ENCODE assay signal across 26 mouse cellular contexts in genomic region chr3:107221608-107222007, GRCm38 (mm10). TPM values are rescaled to one million over a fixed set of nuclear protein-coding genes. Genes with fewer than 3 reads are reported as not detected.
DNase-seq lines count a peak whose midpoint lies in the region; ATAC-seq lines count a peak whose summit lies in the region.
"Had no signal": no experiment of that assay in that cellular context is flagged by ENCODE, and none has a peak within 500 bp of the region (broad histone marks: within the 10 kb centered on the region; RNA-seq: fewer than 3 reads in every experiment).

Gene Cym (minus strand): TSS chr3:107221732.

- H3K4me2 ChIP-seq in midbrain, embryonic 11.5 days, result no peak within 1 kb of the TSS
- no peak within 1 kb of the TSS for H3K4me2 ChIP-seq in midbrain, embryonic 13.5 days (replicated peaks)
- H3K4me2 ChIP-seq in stomach, embryonic 14.5 days (replicated peaks; ENCODE audit: low read depth, low read length), result peak within 1 kb of the TSS; percentile 12; the same call in 1 of the 2 replicates
- H3K4me2 ChIP-seq: forebrain, embryonic 13.5 days; hindbrain, embryonic 13.5 days had no signal

- H3K27me3 ChIP-seq in midbrain, embryonic 11.5 days (ENCODE audit: control insufficient read depth, insufficient read depth, low read length), result no peaks in the 10 kb centered on the region
- H3K27me3 ChIP-seq in midbrain, embryonic 13.5 days, result no peaks in the 10 kb centered on the region
- no peaks in the 10 kb centered on the region for H3K27me3 ChIP-seq in stomach, embryonic 14.5 days (ENCODE audit: control insufficient read depth, insufficient read depth, low read length)
- H3K27me3 ChIP-seq: forebrain, embryonic 13.5 days; hindbrain, embryonic 13.5 days had no signal

- intact Hi-C loops in heart, postnatal 25 days (cut with DNase I), result no loop called here

- 84% methylated on average over 10 of the region's 10 CpGs for WGBS in midbrain, embryonic 11.5 days
- WGBS in midbrain, embryonic 13.5 days, result 93% methylated on average over 10 of the region's 10 CpGs
- WGBS in stomach, embryonic 14.5 days, result 69% methylated on average over 10 of the region's 10 CpGs

- no peak within 1 kb of the TSS for H3K9ac ChIP-seq in midbrain, embryonic 11.5 days (ENCODE audit: low read length)
- H3K9ac ChIP-seq in midbrain, embryonic 13.5 days (replicated peaks), result no peak within 1 kb of the TSS
- no peak within 1 kb of the TSS for H3K9ac ChIP-seq in stomach, embryonic 14.5 days (replicated peaks; ENCODE audit: low read depth, low read length)
- H3K9ac ChIP-seq: forebrain, embryonic 13.5 days; forebrain, postnatal 0 days; hindbrain, embryonic 13.5 days had no signal

- no peak for ATAC-seq in midbrain, embryonic 11.5 days (ENCODE audit: low FRiP score)
- no peak for ATAC-seq in midbrain, embryonic 13.5 days
- ATAC-seq in stomach, embryonic 14.5 days (ENCODE audit: insufficient number of reproducible peaks, insufficient read depth, low FRiP score, low read depth), result peak; percentile 83
- ATAC-seq: CD4-positive, CD25-positive, alpha-beta regulatory T cell, adult 4 months; forebrain, embryonic 13.5 days; forebrain, postnatal 0 days had no signal

- no peaks in the 10 kb centered on the region for H3K9me3 ChIP-seq in midbrain, embryonic 11.5 days (ENCODE audit: control insufficient read depth, low read length)
- H3K9me3 ChIP-seq in midbrain, embryonic 13.5 days, result no peaks in the 10 kb centered on the region
- H3K9me3 ChIP-seq in stomach, embryonic 14.5 days (ENCODE audit: control insufficient read depth, low read depth, low read length), result peaks cover 3% of the 10 kb centered on the region; the same call in 1 of the 2 replicates
- H3K9me3 ChIP-seq: embryonic facial prominence, embryonic 10.5 days; forebrain, embryonic 13.5 days; heart, embryonic 10.5 days; hindbrain, embryonic 13.5 days had no signal

- DNase-seq in heart, adult 11 months, result peak; percentile 87
- no peak for DNase-seq in heart, postnatal 25 days (ENCODE audit: low spot score)
- DNase-seq in midbrain, embryonic 11.5 days (ENCODE audit: low spot score, missing footprints), result peak; percentile 60
- DNase-seq in urinary bladder, postnatal 14 days (ENCODE audit: low spot score), result no peak
- no peak for DNase-seq in MN1 (ENCODE audit: low spot score)
- no peak for DNase-seq in adrenal gland, postnatal 25 days
- DNase-seq: adrenal gland, postnatal 10 days; B cell, adult 2 months; cerebellum, adult 18-20 months; cerebellum, adult 9-11 months; cerebellum, postnatal 36 days; forebrain, postnatal 0 days; gastrocnemius, postnatal 25 days; heart, postnatal 10 days had no signal

- H3K4me1 ChIP-seq in midbrain, embryonic 11.5 days (ENCODE audit: control insufficient read depth, insufficient read depth, low read length), result no peaks in the 10 kb centered on the region; the same call in 1 of the 2 replicates
- H3K4me1 ChIP-seq in midbrain, embryonic 13.5 days (replicated peaks), result no peaks in the 10 kb centered on the region; the same call in 1 of the 2 replicates
- no peaks in the 10 kb centered on the region for H3K4me1 ChIP-seq in stomach, embryonic 14.5 days (ENCODE audit: control insufficient read depth, insufficient read depth, low read length)
- H3K4me1 ChIP-seq: embryonic facial prominence, embryonic 10.5 days; forebrain, embryonic 13.5 days; heart, embryonic 10.5 days had no signal

- H3K4me3 ChIP-seq in midbrain, embryonic 11.5 days (ENCODE audit: low read depth, low read length), result no peak within 1 kb of the TSS
- H3K4me3 ChIP-seq in midbrain, embryonic 13.5 days (replicated peaks), result no peak within 1 kb of the TSS
- peak within 1 kb of the TSS; percentile 1; the same call in 1 of the 2 replicates for H3K4me3 ChIP-seq in stomach, embryonic 14.5 days (ENCODE audit: low read depth, low read length)
- H3K4me3 ChIP-seq: embryonic facial prominence, embryonic 10.5 days; forebrain, embryonic 13.5 days; heart, embryonic 10.5 days; hindbrain, embryonic 13.5 days had no signal

- no peaks in the 10 kb centered on the region for H3K36me3 ChIP-seq in midbrain, embryonic 11.5 days (ENCODE audit: control insufficient read depth, insufficient read depth, low read length)
- no peaks in the 10 kb centered on the region for H3K36me3 ChIP-seq in midbrain, embryonic 13.5 days
- no peaks in the 10 kb centered on the region for H3K36me3 ChIP-seq in stomach, embryonic 14.5 days (ENCODE audit: control insufficient read depth, insufficient read depth, low read length)
- H3K36me3 ChIP-seq: embryonic facial prominence, embryonic 10.5 days; G1E; heart, embryonic 10.5 days; hindbrain, embryonic 13.5 days had no signal

- H3K27ac ChIP-seq in midbrain, embryonic 11.5 days (ENCODE audit: low read depth, low read length), result no peak within 1 kb of the TSS
- H3K27ac ChIP-seq in midbrain, embryonic 13.5 days, result no peak within 1 kb of the TSS
- peak within 1 kb of the TSS; percentile 33; the same call in 1 of the 2 replicates for H3K27ac ChIP-seq in stomach, embryonic 14.5 days (ENCODE audit: low read length)
- H3K27ac ChIP-seq: embryonic facial prominence, embryonic 10.5 days; forebrain, embryonic 13.5 days; heart, embryonic 10.5 days; hindbrain, embryonic 13.5 days had no signal

RNA-seq across cellular contexts. Expression of gene Cym, which starts in this region (rescaled TPM):
- under 1 TPM in 1 of 2 experiments, not detected in 1; 0.22 TPM for total RNA-seq in heart, postnatal 25 days (2021)
- polyA plus RNA-seq in midbrain, embryonic 11.5 days (2014; fragmentation: Nextera tagmentation; extraction: Ambion mirVana), result not detected in 2 replicates
- polyA plus RNA-seq in midbrain, embryonic 13.5 days (2015; fragmentation: Nextera tagmentation; extraction: Ambion mirVana), result 0.27 and 4.2 TPM in 2 replicates
- polyA plus RNA-seq in stomach, embryonic 14.5 days (2014; fragmentation: Nextera tagmentation; extraction: Ambion mirVana), result 2,615 and 2,827 TPM in 2 replicates
- 0.43 TPM in 1 of 2 replicates, not detected in the other for total RNA-seq in adrenal gland, postnatal 25 days (2021)
- total RNA-seq: forebrain, postnatal 0 days; G1E; gastrocnemius, adult 18-20 months; gastrocnemius, postnatal 25 days; granulocyte monocyte progenitor cell, adult 5-6 weeks; heart, postnatal 10 days; hematopoietic stem cell, adult 5-6 weeks had no signal
- polyA plus RNA-seq: embryonic facial prominence, embryonic 14.5 days; forebrain, postnatal 0 days; G1E; heart, embryonic 10.5 days had no signal

Comparison
In these comparisons a context has a peak if more than half of its experiments do, and no peak if none do; other contexts are left out.
1. RNA of gene Cym (polyA plus RNA-seq): 2,615 to 2,827 TPM in stomach, embryonic 14.5 days; 0.27 to 4.2 TPM in midbrain, embryonic 13.5 days and not detected in midbrain, embryonic 11.5 days; every median in the first group is over 100 times any median in the second.
2. Peak in DNase-seq in midbrain, embryonic 11.5 days; RNA of the gene not detected or under 1 TPM.